Mouse (Mus musculus): ENCODE results near the gene Samd9l. TPM values are rescaled to one million over a fixed set of nuclear protein-coding genes. Genes with fewer than 3 reads are reported as not detected.
A peak's percentile ranks its signal among the peaks of the same experiment; 100 is the strongest.
"Not testable (repeated sequence)": the region's sequence is repeated elsewhere in the genome, so short reads cannot be mapped to it uniquely, and the experiment has no call there.

Samd9l gene
- total RNA-seq (2015; ENCODE audit: low replicate concordance) (24.9 and 26.4 TPM in 2 replicates), total RNA-seq (2017; ENCODE audit: low replicate concordance) (15.9 and 25.3 TPM in 2 replicates)

DNA sequence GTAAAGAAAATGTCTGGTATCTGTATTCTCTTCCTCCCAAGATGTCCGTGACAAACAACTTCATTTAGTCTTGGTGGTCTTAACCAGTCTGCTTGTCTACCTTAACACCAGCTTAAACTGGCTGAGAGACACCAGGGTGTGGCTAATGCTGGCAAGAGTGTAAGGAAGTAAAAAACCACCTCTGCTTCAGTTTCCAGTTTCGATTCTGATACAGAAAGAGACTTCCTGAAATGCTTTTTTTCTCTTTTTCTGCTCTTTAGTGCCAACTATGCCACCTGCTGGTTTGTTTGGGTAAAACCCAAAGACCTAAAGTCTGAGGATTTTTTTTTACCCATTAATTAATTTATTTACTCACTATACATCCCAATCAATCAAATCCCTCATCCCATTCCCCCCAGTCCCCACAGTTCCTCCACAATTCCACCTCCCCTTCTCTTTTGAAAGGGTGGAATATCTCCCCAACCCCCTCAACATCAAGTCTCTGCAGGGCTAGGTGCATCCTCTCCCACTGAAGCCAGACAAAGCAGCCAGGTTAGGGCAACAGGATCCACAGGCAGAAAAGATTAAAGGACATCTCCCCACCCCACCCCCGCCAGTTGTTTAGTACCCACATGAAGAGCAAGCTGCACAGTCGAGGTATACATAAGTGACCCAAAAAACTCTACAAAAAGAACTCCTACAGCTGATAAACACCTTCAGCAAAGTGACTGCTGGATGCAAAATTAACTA is at the start of gene Samd9l:
Gene Samd9l (minus strand): TSS at position 233 of the 729 bp plus-strand sequence.
- peak; percentile 78 for ATAC-seq (replicated peaks; ENCODE audit: low FRiP score, poor library complexity, severe bottlenecking)

- ATAC-seq (replicated peaks; ENCODE audit: low FRiP score, poor library complexity, severe bottlenecking) = peak; percentile 78
Measured at GRCm38 (mm10) chr6:3447404-3447803, 48.0 kb upstream of the Samd9l start.

GRCm38 (mm10) chr6:3443905-3444304 is 44.5 kb upstream of the Samd9l start:
- no peak for ATAC-seq (replicated peaks; ENCODE audit: low FRiP score, poor library complexity, severe bottlenecking)

DNA sequence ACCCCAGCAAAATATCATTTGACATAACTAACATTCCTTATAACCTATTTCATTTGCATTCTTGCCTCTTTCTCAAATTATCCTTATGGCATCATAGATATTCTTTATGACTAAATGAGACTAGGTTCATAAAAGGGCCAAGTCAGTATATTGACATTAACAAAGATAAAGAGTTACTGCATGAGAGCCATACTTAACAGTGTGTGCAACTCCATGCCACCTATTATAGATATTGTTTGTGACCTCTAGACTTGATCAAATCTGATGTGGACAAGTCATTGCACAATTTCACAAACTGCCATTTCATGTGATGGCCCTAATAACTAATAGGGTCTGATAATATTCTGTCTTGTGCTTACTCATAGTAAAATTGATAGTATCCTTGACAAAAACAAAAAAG is 36.7 kb upstream of the Samd9l start:
- no peak for ATAC-seq (replicated peaks; ENCODE audit: low FRiP score, poor library complexity, severe bottlenecking)

DNA sequence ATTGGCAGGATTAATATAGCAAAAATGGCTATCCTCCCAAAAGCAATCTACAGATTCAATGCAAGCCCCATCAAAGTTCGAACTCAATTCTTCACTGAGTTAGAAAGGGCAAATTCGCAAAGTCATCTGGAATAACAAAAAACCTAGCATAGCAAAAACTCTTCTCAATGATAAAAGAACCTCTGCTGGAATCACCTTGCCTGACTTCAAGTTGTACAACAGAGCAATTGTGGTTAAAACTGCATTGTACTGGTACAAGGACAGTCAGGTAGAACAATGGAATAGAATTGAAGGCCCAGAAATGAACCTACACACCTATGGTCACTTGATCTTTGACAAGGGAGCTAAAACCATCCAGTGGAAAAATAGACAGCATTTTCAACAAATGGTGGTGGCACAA is 31.6 kb upstream of the Samd9l start:
- not testable (repeated sequence) for ATAC-seq (replicated peaks; ENCODE audit: low FRiP score, poor library complexity, severe bottlenecking)

DNA sequence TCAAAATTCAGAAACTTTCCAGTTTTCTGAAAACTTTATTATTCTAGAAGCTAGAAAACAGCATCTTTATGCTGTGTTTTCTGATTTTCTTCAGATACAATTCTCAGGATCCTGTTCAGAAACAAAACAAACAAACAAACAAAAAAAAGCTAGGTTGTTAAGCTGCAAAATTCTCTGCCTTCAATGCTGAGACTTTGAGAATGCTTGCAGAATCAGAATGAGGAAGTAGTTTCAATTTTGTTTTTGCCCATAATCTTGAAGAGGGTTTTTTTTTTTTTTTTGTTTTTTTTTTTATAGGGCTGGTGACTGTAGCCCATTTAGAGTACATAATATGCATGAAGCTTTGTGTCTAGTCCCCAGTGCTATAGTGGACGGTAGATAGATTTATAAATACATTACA is 27.7 kb upstream of the Samd9l start:
- ATAC-seq (replicated peaks; ENCODE audit: low FRiP score, poor library complexity, severe bottlenecking) = no peak

DNA sequence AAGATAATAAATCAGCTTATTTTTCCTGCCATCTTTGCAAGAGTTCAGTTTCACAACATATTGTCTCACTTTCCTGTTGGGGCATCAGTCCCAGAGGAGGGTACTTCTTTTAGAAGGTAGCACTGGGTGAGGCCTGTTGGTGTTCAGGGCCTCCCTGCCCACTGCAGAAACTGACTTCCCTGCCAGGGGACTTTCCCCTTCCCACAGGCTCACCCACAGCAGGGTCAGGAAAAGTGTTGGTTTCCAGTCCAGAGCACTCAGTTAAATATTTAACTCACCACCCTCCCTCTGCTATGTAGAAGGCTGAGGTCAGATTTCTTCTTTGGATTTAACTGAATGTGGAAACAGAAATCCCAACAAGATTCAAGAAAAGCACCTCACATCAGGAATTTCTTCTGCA is 26.0 kb upstream of the Samd9l start:
- not testable (repeated sequence) for ATAC-seq (replicated peaks; ENCODE audit: low FRiP score, poor library complexity, severe bottlenecking)

GRCm38 (mm10) chr6:3424613-3425277 is 25.4 kb upstream of the Samd9l start:
- peak; percentile 73 for ATAC-seq (replicated peaks; ENCODE audit: low FRiP score, poor library complexity, severe bottlenecking)

DNA sequence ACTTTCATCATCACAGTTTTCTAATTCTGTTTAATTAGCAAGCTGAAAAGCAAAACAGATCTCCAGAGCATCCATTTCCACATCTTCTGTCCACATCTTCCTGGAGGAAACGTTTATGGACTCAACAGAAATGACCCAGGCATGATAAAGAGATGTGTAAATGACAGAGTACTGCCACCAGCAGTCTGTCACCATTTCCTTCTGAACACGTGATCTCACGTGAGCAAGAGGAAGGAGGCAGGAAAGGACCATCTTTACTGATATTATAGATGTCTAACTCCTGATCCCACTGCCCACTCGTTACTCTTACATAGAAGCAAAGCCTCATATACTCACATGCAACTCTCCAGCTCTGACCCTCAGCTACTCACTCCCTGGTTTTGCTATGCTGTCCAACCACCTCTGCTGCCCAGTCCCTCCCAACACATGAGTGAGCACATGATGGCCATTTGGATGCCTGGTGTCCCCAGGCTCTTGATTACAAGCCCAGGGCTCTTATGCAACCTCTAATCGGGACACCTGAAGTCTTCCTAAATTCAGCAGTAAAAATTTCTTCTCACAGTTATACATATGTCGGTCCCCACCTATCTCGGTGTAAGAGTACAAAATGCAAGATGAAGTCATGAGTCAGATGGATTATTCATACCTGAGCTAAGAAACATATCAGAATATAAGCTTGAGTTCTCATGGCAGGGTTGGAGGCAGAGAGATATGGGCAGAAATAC is 2.0 kb downstream of the Samd9l start:
- ATAC-seq (replicated peaks; ENCODE audit: low FRiP score, poor library complexity, severe bottlenecking) = peak; percentile 44; the same call in 1 of the 2 replicates

DNA sequence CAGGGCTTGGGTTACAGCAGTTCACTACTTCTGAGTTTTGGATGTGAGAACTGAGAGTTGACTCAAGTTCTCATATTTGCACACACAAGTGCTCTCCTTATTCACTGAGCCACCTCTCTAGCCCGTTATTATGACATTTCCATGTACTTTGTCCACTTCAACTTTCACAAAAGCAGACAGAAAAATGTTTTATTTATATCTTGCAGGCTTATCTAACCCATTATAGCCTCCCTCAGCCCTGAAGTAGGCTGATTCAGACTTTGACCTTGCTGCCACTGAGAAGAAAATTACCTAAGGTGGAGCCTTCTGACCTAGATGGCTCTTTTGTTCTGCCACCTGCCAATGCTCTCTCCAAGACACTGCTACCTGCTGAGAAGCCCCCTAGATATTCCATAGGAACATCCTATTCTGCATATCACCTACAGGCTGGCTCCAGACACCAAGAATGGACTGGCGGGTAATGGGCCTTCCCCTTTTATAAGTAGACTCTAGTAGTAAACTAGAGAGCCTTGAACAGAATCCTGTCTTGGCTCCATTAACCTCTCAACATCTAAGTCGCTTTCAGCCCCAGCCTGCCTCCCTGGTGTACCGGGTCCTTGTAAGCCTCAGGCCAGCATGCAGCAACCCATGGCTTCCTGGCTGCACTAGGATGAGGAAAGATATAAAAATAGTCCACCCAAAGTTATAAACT is 3.3 kb downstream of the Samd9l start:
- not testable (repeated sequence) for ATAC-seq (replicated peaks; ENCODE audit: low FRiP score, poor library complexity, severe bottlenecking)

- ATAC-seq (replicated peaks; ENCODE audit: low FRiP score, poor library complexity, severe bottlenecking) = no peak
Measured at GRCm38 (mm10) chr6:3389995-3390394, 9.4 kb downstream of the Samd9l start.

GRCm38 (mm10) chr6:3386565-3386964 is 12.8 kb downstream of the Samd9l start:
- no peak for ATAC-seq (replicated peaks; ENCODE audit: low FRiP score, poor library complexity, severe bottlenecking)

GRCm38 (mm10) chr6:3384816-3385215 is 14.6 kb downstream of the Samd9l start:
- ATAC-seq (replicated peaks; ENCODE audit: low FRiP score, poor library complexity, severe bottlenecking) = not testable (repeated sequence)

DNA sequence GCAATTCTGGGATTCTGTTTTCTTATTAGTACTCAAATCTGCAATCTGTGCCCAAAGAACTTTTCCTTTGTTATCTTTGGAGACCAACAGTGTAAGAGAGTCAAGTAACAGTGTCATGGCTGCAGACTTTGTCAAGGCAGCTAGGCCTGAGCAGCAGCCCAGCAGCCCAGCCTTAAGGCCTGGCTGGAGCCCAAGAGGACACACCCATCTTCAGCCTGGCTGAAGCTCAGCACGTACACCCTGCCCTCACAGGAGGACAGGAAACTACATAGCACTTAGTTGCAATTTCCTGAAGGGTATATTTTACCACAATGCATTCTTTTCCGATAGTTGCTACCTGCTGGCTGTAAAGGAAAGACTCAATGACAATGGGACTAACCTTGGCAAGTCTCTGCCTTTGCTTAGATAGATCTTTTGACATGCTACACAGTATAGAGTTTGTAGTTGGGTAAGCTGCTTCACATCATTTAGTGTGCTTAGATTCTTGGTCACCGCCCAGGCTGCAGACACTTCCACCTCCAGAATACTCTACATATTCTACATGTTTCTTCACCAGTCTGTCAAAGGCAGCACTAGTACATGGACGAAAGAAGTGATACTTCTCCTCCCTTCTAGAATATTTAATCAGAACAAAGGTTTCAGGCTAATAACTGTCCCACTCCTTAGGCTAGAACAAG is 15.1 kb downstream of the Samd9l start:
- ATAC-seq (replicated peaks; ENCODE audit: low FRiP score, poor library complexity, severe bottlenecking) = peak; percentile 77

- ATAC-seq (replicated peaks; ENCODE audit: low FRiP score, poor library complexity, severe bottlenecking) = no peak
Measured at GRCm38 (mm10) chr6:3379146-3379545, 20.2 kb downstream of the Samd9l start.

GRCm38 (mm10) chr6:3376687-3377086 is 22.7 kb downstream of the Samd9l start:
- no peak for ATAC-seq (replicated peaks; ENCODE audit: low FRiP score, poor library complexity, severe bottlenecking)

DNA sequence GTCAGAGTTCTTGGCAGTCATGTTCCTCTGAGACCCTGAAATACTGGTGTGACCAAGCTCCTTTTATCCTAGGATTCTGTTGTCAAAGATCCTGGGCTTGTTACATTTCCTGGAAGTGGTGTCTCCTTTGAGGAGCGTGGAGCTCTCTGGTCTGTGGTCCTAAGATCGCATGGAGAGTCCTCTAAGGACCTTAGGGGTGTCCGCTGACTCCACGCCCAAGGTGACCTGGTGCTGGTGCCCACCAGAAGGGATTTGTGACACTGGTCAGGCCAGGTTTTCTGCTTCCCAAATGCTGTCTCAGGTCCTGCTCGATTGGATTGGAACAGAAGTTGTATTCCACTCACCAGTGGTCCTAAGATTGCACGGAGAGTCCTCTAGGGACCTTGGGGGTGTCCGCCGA is 29.8 kb downstream of the Samd9l start:
- ATAC-seq (replicated peaks; ENCODE audit: low FRiP score, poor library complexity, severe bottlenecking) = no peak

- not testable (repeated sequence) for ATAC-seq (replicated peaks; ENCODE audit: low FRiP score, poor library complexity, severe bottlenecking)
Measured at GRCm38 (mm10) chr6:3365609-3366008, 33.8 kb downstream of the Samd9l start.

- ATAC-seq (replicated peaks; ENCODE audit: low FRiP score, poor library complexity, severe bottlenecking) = peak; percentile 52; the same call in 1 of the 2 replicates
Measured at GRCm38 (mm10) chr6:3345924-3346597, 53.3 kb downstream of the Samd9l start.

Data from erythroid progenitor cell, adult 5-6 weeks (primary cell).